Mouse (Mus musculus) limb, embryonic 13.5 days (tissue): ENCODE data around the gene Islr2. TPM values are rescaled to one million over a fixed set of nuclear protein-coding genes. Genes with fewer than 3 reads are reported as not detected.

Experiments
- ATAC-seq: fragments of 200-750 bp; cut with Nextera tagmentation; 2 replicates; pipeline ENCODE4 v1.8.0; 2017; ENCODE audit warnings: low read depth, moderate number of reproducible peaks, moderate TSS enrichment; ENCODE audit not compliant: low FRiP score
- H3K27ac ChIP-seq: fragments of 300-500 bp; sonication (generic); 2 replicates; pipeline ENCODE4 v1.5.1; 2015; ENCODE audit warnings: inconsistent platforms, mild to moderate bottlenecking, moderate library complexity
- H3K27me3 ChIP-seq: fragments of 300-500 bp; sonication (generic); 2 replicates; pipeline ENCODE4 v1.6.1; 2015; ENCODE audit warnings: mild to moderate bottlenecking, inconsistent platforms
- H3K36me3 ChIP-seq: fragments of 300-500 bp; sonication (generic); 2 replicates; pipeline ENCODE4 v1.6.1; 2015; ENCODE audit warnings: inconsistent platforms, mild to moderate bottlenecking, moderate library complexity
- H3K4me1 ChIP-seq: fragments of 300-500 bp; sonication (generic); 2 replicates; pipeline ENCODE4 v1.6.1; 2015; ENCODE audit warnings: inconsistent platforms
- H3K4me2 ChIP-seq: fragments of 300-500 bp; sonication (generic); replicated peaks from 2 replicates; pipeline ENCODE4 v1.6.1; 2015; ENCODE audit warnings: inconsistent platforms, mild to moderate bottlenecking, moderate library complexity
- H3K4me3 ChIP-seq: fragments of 300-500 bp; sonication (generic); 2 replicates; pipeline ENCODE4 v1.5.1; 2015; ENCODE audit warnings: moderate library complexity, mild to moderate bottlenecking, inconsistent platforms
- H3K9ac ChIP-seq: fragments of 300-500 bp; sonication (generic); 2 replicates; pipeline ENCODE4 v1.6.1; 2015; ENCODE audit warnings: mild to moderate bottlenecking, inconsistent platforms
- H3K9me3 ChIP-seq: fragments of 300-500 bp; sonication (generic); 2 replicates; pipeline ENCODE4 v1.6.1; 2016; ENCODE audit warnings: inconsistent platforms
- WGBS: fragments of 180-500 bp; shearing (Covaris S2); methylation state at CpG from one replicate; pipeline ENCODE4 v1.1.7; 2015; 5-methylcytosine and 5-hydroxymethylcytosine counted together
- polyA plus RNA-seq: library from polyadenylated mRNA; unstranded; fragments of >200 nt; fragmentation: Nextera tagmentation; extraction: Ambion mirVana; gene quantifications from 2 replicates; pipeline ENCODE4 v1.2.1, GENCODE M21; 2015

Islr2 gene
- polyA plus RNA-seq, 1 experiment from 2014 or later, result 2.1 TPM

DNA sequence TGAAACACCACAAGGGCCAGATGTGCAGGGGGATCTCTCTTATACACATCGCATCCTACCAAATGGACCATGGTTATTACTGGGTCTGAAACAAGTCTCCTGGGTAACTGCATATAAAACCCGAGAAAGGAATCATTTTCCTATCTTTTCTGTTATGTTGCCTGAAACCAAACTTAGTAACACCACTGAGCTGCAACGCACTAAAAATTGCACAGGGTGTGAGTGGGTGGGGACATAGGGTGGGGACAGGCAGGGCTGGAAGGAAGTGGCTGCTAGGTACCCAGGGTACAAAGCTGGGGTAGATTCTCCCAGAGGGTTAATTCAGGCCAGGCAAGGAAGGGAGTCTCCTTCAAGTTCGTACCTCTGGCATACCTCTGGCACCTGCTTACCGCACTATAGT lies 38.6 kb upstream of the Islr2 start:
- Histone ChIP-seq H3K4me1 (peaks cover 49% of the 10 kb centered on the region), H3K9ac (no peak overlapping the region), H3K4me3 (no peak overlapping the region), H3K27me3 (no peaks in the 10 kb centered on the region), H3K9me3 (no peaks in the 10 kb centered on the region), H3K36me3 (0 out of 2 replicates have a peak, but pooled peaks cover 3% of the 10 kb centered on the region), H3K4me2 (peak overlapping the region; percentile 30), H3K27ac (peak overlapping the region; percentile 68; the same call in 1 of the 2 replicates)
- no peak for ATAC-seq
- 59% methylated on average over 5 of the region's 5 CpGs for WGBS

DNA sequence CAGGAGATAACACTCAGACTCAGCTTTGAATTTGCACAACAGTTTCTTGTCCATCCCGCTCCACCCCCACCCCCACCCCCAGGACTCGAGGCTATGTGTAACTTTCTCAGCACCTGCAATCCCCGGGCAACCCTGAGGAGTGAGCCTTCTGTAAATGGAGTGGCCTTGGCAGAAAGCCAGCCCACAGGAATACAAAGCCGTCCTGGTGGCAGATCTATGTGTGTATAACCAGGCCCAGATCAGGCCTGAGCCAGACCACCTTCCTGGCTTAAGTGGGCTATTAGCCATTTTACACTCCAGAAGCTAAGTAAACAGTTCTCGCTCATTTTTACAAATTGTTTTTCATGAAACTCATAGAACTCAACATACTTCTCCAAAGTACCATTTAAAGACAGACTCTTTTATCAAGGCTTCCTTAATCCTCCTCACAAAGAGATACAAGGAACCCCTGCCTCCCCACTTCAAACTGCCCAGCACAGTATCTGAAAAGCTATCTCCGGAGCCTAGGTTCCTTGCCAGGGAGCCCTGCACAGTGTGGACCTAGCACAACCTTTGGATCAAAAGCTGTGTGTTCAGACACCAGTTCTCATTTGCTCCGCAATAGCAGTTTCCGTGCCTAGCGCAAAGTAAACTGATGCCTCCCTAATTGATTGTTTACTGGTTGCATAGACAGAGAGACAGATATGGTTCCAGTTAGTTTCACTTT lies 37.8 kb upstream of the Islr2 start:
- WGBS, result 33% methylated on average over 9 of the region's 9 CpGs

DNA sequence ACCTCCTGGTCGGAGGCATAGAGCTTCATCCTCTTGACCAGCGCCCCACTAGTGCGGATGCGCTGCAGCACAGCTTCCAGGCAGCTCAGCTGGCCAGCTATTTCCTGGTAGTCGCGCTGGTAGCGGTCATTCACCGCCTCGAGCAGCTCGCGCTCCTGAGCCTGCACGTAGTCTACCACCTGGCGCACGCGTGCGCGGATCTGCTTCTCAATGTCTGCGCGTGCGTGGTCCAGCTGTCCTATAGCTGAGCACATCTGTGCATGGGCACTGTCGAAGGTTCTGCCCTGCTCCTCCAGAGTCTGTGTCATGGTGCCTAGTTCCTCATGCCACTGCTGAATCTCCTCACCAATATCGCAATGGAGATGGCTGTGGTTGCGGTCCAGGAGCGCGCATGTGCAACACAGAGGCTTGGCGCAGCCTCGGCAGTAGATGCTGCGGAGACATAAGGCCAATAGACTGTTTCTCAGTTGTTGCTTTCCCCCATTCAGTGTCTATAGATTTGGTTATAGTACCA lies 30.4 kb upstream of the Islr2 start:
- Histone ChIP-seq H3K9ac (no peak overlapping the region), H3K4me3 (no peak overlapping the region), H3K27me3 (no peaks in the 10 kb centered on the region), H3K36me3 (peaks cover 52% of the 10 kb centered on the region), H3K9me3 (no peaks in the 10 kb centered on the region), H3K27ac (no peak overlapping the region), H3K4me1 (peaks cover 16% of the 10 kb centered on the region), H3K4me2 (no peak overlapping the region)
- 96% methylated on average over 28 of the region's 28 CpGs for WGBS
- no peak for ATAC-seq

More for the DNA sequence above, 37.8 kb upstream of the Islr2 start:
- H3K9ac ChIP-seq, result 0 out of 2 replicates have a peak overlapping the region, but pooled peaks have one; percentile 5
- 0 out of 2 replicates have a peak, but pooled peaks cover 3% of the 10 kb centered on the region for H3K36me3 ChIP-seq
- H3K27ac ChIP-seq, result peak overlapping the region; percentile 68
- H3K4me2 ChIP-seq, result peak overlapping the region; percentile 30
- H3K4me3 ChIP-seq, result no peak overlapping the region
- no peaks in the 10 kb centered on the region for H3K9me3 ChIP-seq
- H3K4me1 ChIP-seq, result peaks cover 42% of the 10 kb centered on the region
- H3K27me3 ChIP-seq, result no peaks in the 10 kb centered on the region
- peak; percentile 40; the same call in 1 of the 2 replicates for ATAC-seq

DNA sequence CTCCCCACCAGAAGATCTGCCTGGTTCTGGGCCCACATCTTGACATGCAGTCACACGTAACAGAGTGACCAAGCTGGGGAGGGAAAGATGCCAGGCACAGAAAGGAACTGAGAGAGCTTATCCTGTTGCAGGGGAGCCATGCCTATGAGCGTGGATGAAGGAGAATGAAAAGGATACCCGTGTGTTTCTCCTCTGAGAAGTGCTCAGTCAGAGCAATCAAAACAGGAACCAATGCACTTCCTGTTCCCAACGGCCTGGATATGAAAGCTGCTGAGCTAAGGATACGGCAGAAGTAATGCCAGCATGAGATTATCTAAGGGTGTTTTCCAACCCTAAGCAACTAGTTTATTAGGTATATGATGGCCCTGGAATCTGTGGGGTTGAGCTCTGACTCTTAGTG lies 28.3 kb upstream of the Islr2 start:
- Histone ChIP-seq H3K9ac (peak overlapping the region; percentile 39; the same call in 1 of the 2 replicates), H3K4me3 (no peak overlapping the region), H3K27ac (peak overlapping the region; percentile 45; the same call in 1 of the 2 replicates), H3K4me1 (peaks cover 16% of the 10 kb centered on the region), H3K36me3 (peaks cover 74% of the 10 kb centered on the region), H3K4me2 (no peak overlapping the region), H3K27me3 (no peaks in the 10 kb centered on the region), H3K9me3 (no peaks in the 10 kb centered on the region)
- no peak for ATAC-seq
- WGBS, result 50% methylated on average over 5 of the region's 5 CpGs

DNA sequence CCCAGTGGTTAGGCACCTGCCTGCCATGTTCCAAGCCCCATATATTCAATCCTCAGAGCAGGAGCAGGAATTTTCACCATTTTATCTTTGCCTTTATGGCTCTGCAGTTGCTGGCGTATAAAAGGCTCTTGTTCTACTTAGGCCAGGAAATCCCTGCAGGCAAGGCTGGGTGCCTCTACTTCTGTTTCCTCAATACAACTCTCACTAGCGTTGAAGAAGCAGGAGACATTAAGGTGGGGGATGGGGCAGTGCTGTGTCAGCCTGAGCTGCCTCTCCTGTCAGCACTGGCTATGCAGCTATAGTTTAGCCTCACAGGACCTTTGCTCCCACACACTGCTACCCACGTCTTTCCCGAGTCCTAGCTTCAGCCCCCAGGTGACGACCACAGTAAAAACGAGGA lies 27.6 kb upstream of the Islr2 start:
- H3K27ac ChIP-seq, result peak overlapping the region; percentile 45; the same call in 1 of the 2 replicates

DNA sequence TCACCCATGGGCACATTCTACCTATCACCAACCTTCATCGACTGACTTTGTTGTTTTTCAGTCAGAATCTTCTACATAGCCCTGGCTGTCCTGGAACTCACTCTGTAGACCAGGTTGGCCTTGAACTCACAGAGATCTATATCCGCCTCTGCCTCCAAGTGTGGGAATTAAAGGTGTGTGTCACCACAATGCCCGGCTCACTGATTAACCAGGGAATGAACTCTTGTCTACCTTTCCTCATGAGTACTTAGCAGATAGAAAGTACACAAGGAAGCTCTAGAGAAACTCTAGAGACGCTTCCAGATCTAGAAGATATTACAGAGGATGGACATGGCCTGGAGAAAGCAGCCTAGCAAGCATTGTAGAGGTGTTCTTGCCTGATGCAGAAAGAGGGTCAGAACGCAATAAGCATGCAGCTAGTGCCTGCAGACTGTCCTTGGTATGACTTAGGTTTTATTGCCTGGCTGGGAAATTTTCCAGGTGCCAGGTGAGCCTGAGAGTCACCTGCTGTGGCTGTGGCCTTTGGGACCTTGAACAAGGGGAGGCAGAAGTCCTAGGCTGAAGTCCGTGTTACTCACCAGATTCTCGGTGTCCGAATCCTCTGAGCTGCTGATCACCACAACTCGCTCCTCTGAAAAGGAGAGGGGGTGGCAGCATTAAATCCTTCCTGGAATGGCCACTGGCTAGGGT lies 24.8 kb upstream of the Islr2 start:
- no peak overlapping the region for H3K4me2 ChIP-seq
- H3K4me3 ChIP-seq, result no peak overlapping the region
- H3K4me1 ChIP-seq, result peaks cover 16% of the 10 kb centered on the region
- peaks cover 77% of the 10 kb centered on the region for H3K36me3 ChIP-seq
- ATAC-seq, result no peak
- no peaks in the 10 kb centered on the region for H3K9me3 ChIP-seq
- H3K27ac ChIP-seq, result no peak overlapping the region
- 94% methylated on average over 9 of the region's 9 CpGs for WGBS
- H3K9ac ChIP-seq, result no peak overlapping the region
- no peaks in the 10 kb centered on the region for H3K27me3 ChIP-seq

More for the DNA sequence above, 27.6 kb upstream of the Islr2 start:
- H3K36me3 ChIP-seq, result peaks cover 76% of the 10 kb centered on the region
- peaks cover 16% of the 10 kb centered on the region for H3K4me1 ChIP-seq
- H3K9ac ChIP-seq, result peak overlapping the region; percentile 39; the same call in 1 of the 2 replicates
- H3K4me2 ChIP-seq, result peak overlapping the region; percentile 3; the same call in 1 of the 2 replicates
- ATAC-seq, result no peak; the same call in 1 of the 2 replicates
- no peaks in the 10 kb centered on the region for H3K27me3 ChIP-seq
- WGBS, result 41% methylated on average over 6 of the region's 6 CpGs
- no peaks in the 10 kb centered on the region for H3K9me3 ChIP-seq
- no peak overlapping the region for H3K4me3 ChIP-seq

DNA sequence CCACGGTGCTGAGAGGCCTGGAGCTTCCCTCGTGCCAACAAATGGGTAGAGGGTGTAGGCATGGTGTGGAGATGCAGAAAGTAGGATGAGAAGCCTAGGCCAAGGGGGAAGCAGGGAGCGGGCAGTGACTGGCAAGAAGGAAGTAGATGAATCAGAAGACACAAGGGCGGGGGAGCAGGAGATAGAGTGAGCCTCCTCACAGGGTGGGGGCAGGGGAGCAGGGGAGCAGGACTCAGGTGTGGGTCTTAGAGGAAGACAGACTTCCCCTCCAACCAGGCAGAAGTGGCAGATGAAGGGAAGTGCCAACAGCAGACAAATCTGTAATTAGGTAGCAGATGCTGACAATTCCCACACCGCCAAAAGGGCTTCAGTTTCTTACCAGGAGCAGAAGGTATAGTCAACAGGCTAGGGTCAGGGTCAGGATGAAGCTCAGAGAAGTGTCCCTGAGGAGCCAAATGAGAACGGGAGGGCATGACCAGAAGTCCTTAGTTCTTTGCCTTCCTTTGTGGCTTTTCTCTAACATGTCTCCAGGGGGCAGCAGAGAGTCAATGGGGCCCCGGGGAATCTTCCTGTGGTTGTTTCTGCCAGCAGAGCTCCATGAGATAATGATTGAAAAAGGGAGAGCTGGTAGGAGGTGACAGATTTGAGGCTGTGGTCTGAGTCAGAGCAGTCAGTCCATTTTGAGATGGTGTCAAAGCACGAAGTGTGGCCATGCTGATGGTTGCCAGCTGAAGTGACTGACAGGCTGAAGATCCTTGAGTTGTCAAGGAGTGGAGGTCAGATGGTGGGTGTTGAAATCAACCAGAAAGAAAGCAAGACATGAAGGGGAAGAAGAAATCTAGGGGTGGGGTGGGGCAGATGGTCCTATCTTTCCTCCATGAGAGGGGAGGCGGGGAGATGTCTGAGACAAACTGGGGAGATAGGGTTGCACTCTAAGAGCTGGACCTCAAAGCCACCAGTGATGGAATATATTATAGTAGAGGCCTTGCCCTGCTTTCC lies 22.1 kb upstream of the Islr2 start:
- Histone ChIP-seq H3K4me1 (no peaks in the 10 kb centered on the region), H3K27ac (no peak overlapping the region), H3K27me3 (no peaks in the 10 kb centered on the region), H3K36me3 (peaks cover 76% of the 10 kb centered on the region), H3K4me2 (no peak overlapping the region), H3K9ac (no peak overlapping the region), H3K4me3 (no peak overlapping the region), H3K9me3 (no peaks in the 10 kb centered on the region)
- WGBS, result 69% methylated on average over 9 of the region's 9 CpGs
- ATAC-seq, result no peak

DNA sequence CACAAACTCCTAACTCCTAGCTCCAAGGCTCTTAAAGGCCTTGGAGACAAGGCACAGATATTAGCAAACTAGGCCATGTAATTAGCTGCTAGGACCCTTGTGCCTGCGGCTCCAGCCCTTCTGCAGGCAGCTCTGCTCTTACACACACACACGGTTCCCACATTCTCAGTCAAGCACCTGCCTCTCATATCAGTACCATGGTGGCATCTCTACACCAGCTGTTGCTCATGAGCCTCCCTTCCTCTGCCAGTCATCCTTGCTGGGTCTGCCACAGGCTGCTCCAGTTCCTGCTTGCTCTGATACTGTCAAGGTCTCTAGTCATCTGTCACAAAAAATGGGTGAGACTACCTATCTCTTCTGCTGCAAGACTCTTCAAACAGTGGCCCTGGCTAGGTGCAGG lies 20.2 kb upstream of the Islr2 start:
- H3K4me2 ChIP-seq, result no peak overlapping the region
- 0 out of 2 replicates have a peak, but pooled peaks cover 10% of the 10 kb centered on the region for H3K4me1 ChIP-seq
- no peak for ATAC-seq
- 95% methylated on average over 2 of the region's 2 CpGs for WGBS
- H3K4me3 ChIP-seq, result no peak overlapping the region
- peaks cover 74% of the 10 kb centered on the region for H3K36me3 ChIP-seq
- no peak overlapping the region for H3K27ac ChIP-seq
- no peak overlapping the region for H3K9ac ChIP-seq
- H3K9me3 ChIP-seq, result no peaks in the 10 kb centered on the region
- H3K27me3 ChIP-seq, result no peaks in the 10 kb centered on the region

DNA sequence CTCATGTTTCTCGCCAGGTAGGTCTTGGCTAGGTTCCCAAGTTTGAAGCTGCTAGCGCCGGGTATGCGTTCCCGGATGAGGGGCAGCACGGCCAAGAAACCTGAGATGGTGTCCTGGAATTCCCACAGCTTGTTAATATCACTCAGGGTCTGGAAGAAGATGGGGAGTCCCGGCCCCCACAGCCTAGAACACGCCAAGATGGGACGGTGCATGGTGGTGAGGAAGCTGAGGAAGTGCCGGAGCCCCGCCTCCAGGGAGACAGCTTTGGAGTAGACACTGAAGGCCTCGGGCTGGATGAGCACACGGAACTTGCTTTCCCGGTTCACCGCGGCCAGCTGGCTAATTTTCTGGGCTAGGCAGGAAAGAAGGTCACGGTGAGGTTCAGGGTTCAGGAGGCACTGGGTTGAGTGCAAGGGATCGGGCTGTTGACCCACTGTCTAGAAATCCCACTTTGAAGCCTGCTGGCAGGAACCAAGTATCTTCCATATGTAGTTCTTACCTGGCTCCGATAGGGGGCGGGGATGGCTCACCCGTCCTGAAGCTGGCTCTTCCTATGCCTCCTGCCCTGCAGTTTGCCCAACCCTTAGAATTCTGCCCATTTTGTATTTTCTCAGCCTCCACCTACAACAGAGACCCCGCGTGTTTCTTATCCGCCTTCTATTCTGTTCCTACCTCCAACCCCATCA lies 16.2 kb upstream of the Islr2 start:
- no peaks in the 10 kb centered on the region for H3K27me3 ChIP-seq

DNA sequence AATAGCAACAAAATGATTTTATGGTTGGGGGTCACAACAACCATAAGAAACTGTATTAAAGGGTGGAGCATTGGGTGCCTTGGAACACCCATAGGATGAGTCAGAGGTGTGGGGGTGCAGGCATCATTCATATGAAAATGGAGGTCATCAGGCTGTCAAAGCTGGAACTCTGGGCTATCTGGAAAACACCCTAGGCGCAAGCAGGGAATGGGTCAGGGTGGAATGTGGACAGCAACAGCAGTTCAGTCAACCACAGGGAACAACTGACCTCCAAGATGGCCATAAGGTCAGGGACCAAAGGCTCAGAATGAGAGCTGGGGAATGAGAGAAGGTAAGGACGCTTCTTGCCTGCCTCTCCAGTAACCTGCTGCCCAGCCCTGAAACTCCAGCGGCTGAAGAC lies 14.4 kb upstream of the Islr2 start:
- H3K4me1 ChIP-seq, result peaks cover 24% of the 10 kb centered on the region
- ATAC-seq, result no peak
- H3K27ac ChIP-seq, result no peak overlapping the region
- no peak overlapping the region for H3K9ac ChIP-seq
- H3K27me3 ChIP-seq, result peaks cover under 1% of the 10 kb centered on the region; the same call in 1 of the 2 replicates
- no peak overlapping the region for H3K4me3 ChIP-seq
- 92% methylated on average over 3 of the region's 3 CpGs for WGBS
- H3K36me3 ChIP-seq, result peaks cover 35% of the 10 kb centered on the region
- H3K9me3 ChIP-seq, result no peaks in the 10 kb centered on the region
- H3K4me2 ChIP-seq, result no peak overlapping the region

More for the DNA sequence above, 16.2 kb upstream of the Islr2 start:
- 61% methylated on average over 24 of the region's 24 CpGs for WGBS
- ATAC-seq, result peak; percentile 66; the same call in 1 of the 2 replicates
- H3K27ac ChIP-seq, result no peak overlapping the region
- 0 out of 2 replicates have a peak, but pooled peaks cover 10% of the 10 kb centered on the region for H3K4me1 ChIP-seq
- no peaks in the 10 kb centered on the region for H3K9me3 ChIP-seq
- H3K4me3 ChIP-seq, result no peak overlapping the region
- 0 out of 2 replicates have a peak overlapping the region, but pooled peaks have one; percentile 9 for H3K4me2 ChIP-seq
- H3K9ac ChIP-seq, result no peak overlapping the region
- peaks cover 46% of the 10 kb centered on the region for H3K36me3 ChIP-seq

DNA sequence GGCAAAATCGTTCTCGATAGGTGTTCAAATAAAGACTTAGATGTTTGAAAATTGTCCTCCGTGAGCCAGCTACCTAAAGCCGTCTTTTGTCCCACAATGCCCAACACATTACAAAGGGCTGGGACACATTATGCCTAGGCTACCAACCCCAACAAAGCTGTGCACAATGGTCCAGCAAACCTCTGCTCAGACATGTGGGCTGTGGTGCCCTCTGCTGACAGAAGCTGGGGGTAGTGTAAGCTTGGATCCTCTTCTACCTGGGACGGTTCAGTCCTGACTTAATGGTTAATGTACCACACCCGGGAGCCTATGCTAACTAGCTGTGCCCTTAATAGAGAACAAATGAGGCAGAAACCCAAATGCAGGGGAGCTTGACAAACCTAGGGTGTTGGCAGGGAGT lies 12.3 kb upstream of the Islr2 start:
- Histone ChIP-seq H3K4me3 (no peak overlapping the region), H3K9me3 (no peaks in the 10 kb centered on the region), H3K4me2 (no peak overlapping the region), H3K27ac (no peak overlapping the region), H3K9ac (no peak overlapping the region), H3K27me3 (peaks cover 6% of the 10 kb centered on the region; the same call in 1 of the 2 replicates), H3K4me1 (peaks cover 24% of the 10 kb centered on the region), H3K36me3 (peaks cover 18% of the 10 kb centered on the region)
- ATAC-seq, result no peak
- 54% methylated on average over 6 of the region's 6 CpGs for WGBS
